Mouse (Mus musculus): ENCODE data around the gene Trappc3l. TPM values are rescaled to one million over a fixed set of nuclear protein-coding genes. Genes with fewer than 3 reads are reported as not detected.

The Trappc3l gene
- polyA plus RNA-seq, 1 experiment from 2014 or later: not detected

DNA sequence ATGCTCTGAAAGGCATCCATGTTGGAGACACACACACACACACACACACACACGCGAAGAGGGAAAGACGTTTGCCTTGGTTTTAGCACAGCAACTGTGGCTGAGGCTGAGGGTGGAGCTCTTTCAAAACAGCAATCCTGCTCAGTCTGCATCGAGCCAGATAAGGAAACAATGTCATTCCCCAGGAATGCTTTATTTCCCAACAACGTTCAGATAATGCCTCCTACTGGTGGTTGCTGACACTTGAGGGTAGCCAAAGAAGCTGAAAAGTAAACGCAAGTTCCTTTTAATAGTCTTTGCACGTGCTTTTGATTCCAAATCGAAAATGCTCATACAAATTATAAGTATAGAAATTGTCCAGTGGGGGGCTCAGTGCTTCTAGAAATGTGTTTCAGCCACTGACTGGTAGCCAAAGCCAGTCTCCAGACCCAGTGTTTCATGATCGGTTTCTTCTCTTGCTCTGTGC is 59.1 kb downstream of the Trappc3l start, which contains the start of gene Calhm5:
TSS of gene Calhm5 (minus strand) at position 102 of the 466 bp plus-strand sequence.
- no peak within 1 kb of the TSS; the same call in 1 of the 2 replicates for H3K9ac ChIP-seq (ENCODE audit: low read length)
- ATAC-seq (ENCODE audit: insufficient number of reproducible peaks, low FRiP score, low TSS enrichment, low read depth): peak; percentile 21; the same call in 1 of the 2 replicates

DNA sequence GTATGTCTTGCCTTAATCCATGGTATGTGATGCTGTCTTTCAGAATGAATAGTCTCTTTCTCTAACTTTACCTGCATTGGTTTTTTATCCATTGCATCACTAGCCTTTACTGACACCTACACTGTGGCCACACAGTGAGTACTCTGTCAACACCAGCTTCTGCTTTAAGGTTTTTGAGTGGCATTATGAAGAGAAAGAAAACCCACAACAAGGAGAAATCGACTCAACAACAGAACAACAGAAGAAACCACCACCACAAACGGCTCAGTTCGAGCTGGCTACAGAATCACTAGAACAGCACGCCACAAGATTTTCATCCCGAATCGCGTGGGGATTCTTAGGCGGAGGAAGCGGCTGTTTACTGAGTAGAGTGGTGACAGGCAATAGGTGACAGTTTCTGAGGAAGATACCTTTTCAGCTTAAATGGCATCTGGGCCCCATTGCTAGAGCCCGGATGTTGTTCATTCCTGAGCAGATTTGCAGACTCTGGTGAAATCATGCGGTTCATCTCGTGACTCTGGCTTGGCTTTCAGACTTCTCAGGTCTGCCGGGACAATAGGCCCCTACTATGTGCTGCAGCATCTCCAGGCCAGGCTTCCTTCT is 73.6 kb downstream of the Trappc3l start:
- no peak overlapping the region for H3K4me2 ChIP-seq (ENCODE audit: low read depth, severe bottlenecking)
- no peak overlapping the region for H3K4me3 ChIP-seq (ENCODE audit: low read depth, low read length)
- H3K4me1 ChIP-seq (ENCODE audit: control insufficient read depth, insufficient read depth, low read length): no peaks in the 10 kb centered on the region
- no peak for ATAC-seq (ENCODE audit: insufficient number of reproducible peaks, low FRiP score, low TSS enrichment, low read depth)
- H3K36me3 ChIP-seq (ENCODE audit: control insufficient read depth, insufficient read depth, low read length): no peaks in the 10 kb centered on the region
- DNase-seq (ENCODE audit: low spot score): no peak
- H3K27ac ChIP-seq (replicated peaks; ENCODE audit: low read depth, low read length): no peak overlapping the region
- 90% methylated on average over 13 of the region's 13 CpGs for WGBS
- H3K9me3 ChIP-seq (ENCODE audit: control insufficient read depth, low read length): no peaks in the 10 kb centered on the region
- H3K27me3 ChIP-seq (ENCODE audit: control insufficient read depth, insufficient read depth, low read length): no peaks in the 10 kb centered on the region
- no peak overlapping the region for H3K9ac ChIP-seq (ENCODE audit: low read length)

More for the DNA sequence above, 59.1 kb downstream of the Trappc3l start, which contains the start of gene Calhm5:
- 31% methylated on average over 9 of the region's 9 CpGs for WGBS
- DNase-seq (ENCODE audit: low spot score): peak; percentile 29
- Histone ChIP-seq H3K4me2 (ENCODE audit: low read depth, severe bottlenecking) (0 out of 2 replicates have a peak within 1 kb of the TSS, but pooled peaks have one; percentile 11), H3K9me3 (ENCODE audit: control insufficient read depth, low read length) (no peaks in the 10 kb centered on the region), H3K27me3 (ENCODE audit: control insufficient read depth, insufficient read depth, low read length) (no peaks in the 10 kb centered on the region), H3K4me1 (ENCODE audit: control insufficient read depth, insufficient read depth, low read length) (no peaks in the 10 kb centered on the region), H3K36me3 (ENCODE audit: control insufficient read depth, insufficient read depth, low read length) (no peaks in the 10 kb centered on the region), H3K4me3 (ENCODE audit: low read depth, low read length) (no peak within 1 kb of the TSS), H3K27ac (replicated peaks; ENCODE audit: low read depth, low read length) (no peak within 1 kb of the TSS)

DNA sequence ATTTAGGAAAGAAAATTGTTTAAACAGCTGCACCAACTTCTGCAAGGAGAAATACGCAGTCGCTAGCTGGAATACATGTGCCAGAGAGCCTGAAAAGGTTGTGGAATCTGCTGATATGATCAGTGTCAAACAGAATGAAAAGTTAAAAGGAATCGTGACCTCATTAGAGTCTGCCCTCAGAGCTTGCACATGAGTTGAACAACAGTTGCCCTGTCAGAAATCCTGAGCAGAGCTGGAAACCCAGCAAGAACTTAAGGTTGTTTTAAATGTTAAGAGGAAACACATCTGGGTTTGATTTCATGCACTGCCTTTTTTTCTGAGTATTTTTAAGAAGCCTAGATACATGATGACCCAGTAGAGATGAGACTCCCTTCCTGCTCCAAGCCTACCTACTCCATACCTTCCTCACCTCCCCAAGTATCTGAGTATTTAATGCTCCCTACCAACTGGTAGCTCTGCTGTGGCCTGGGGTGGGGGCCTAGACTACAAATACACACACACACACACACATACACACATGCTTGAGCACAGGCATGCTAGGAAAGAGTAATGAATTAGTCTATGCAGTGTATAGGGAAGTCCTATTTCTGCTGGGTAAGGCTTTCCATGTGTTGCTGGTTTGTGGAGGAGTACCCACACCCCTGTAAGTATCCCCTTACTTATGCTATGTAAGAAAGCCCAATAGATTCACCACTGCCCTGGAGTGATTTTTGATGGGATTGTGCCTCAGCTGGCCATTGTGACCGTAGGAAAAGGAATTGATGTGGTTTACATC is 74.8 kb downstream of the Trappc3l start:
- 70% methylated on average over 4 of the region's 4 CpGs for whole genome bisulfite sequencing
- no peaks in the 10 kb centered on the region for H3K9me3 ChIP-seq (ENCODE audit: control insufficient read depth, low read length)
- DNase-seq (ENCODE audit: low spot score) (no peak), ATAC-seq (ENCODE audit: insufficient number of reproducible peaks, low FRiP score, low TSS enrichment, low read depth) (no peak)
- H3K4me3 ChIP-seq (ENCODE audit: low read depth, low read length): no peak overlapping the region
- H3K27me3 ChIP-seq (ENCODE audit: control insufficient read depth, insufficient read depth, low read length): no peaks in the 10 kb centered on the region
- no peak overlapping the region for H3K9ac ChIP-seq (ENCODE audit: low read length)
- H3K4me2 ChIP-seq (ENCODE audit: low read depth, severe bottlenecking): no peak overlapping the region; the same call in 1 of the 2 replicates
- no peaks in the 10 kb centered on the region for H3K36me3 ChIP-seq (ENCODE audit: control insufficient read depth, insufficient read depth, low read length)
- 0 out of 2 replicates have a peak overlapping the region, but pooled peaks have one; percentile 21 for H3K27ac ChIP-seq (replicated peaks; ENCODE audit: low read depth, low read length)
- no peaks in the 10 kb centered on the region for H3K4me1 ChIP-seq (ENCODE audit: control insufficient read depth, insufficient read depth, low read length)

DNA sequence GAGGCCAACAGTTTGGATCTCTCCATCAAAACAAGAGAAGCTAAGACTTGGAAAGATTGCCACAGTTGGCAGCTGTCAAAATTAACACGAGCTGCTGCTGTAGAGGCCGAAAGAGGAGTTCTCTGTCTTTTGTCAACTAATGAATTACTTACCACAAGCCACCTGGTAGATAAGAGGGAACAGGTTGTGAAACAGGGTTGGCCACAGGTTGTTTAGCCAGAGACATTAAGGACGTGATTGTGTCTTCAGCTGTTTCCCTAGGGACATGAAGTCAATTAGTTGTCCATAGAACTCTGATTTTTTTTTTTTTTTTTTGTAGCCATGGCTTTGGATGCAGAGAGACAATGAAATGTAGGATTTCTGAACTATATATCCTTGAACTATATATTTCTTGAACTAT is 79.7 kb downstream of the Trappc3l start:
- Histone ChIP-seq H3K4me3 (ENCODE audit: low read depth, low read length) (no peak overlapping the region), H3K4me1 (ENCODE audit: control insufficient read depth, insufficient read depth, low read length) (no peaks in the 10 kb centered on the region), H3K36me3 (ENCODE audit: control insufficient read depth, insufficient read depth, low read length) (no peaks in the 10 kb centered on the region), H3K27me3 (ENCODE audit: control insufficient read depth, insufficient read depth, low read length) (no peaks in the 10 kb centered on the region), H3K27ac (replicated peaks; ENCODE audit: low read depth, low read length) (no peak overlapping the region), H3K9ac (ENCODE audit: low read length) (no peak overlapping the region), H3K9me3 (ENCODE audit: control insufficient read depth, low read length) (no peaks in the 10 kb centered on the region), H3K4me2 (ENCODE audit: low read depth, severe bottlenecking) (no peak overlapping the region)
- no peak for ATAC-seq (ENCODE audit: insufficient number of reproducible peaks, low FRiP score, low TSS enrichment, low read depth)
- no peak for DNase-seq (ENCODE audit: low spot score)
- WGBS: 41% methylated on average over 3 of the region's 3 CpGs

DNA sequence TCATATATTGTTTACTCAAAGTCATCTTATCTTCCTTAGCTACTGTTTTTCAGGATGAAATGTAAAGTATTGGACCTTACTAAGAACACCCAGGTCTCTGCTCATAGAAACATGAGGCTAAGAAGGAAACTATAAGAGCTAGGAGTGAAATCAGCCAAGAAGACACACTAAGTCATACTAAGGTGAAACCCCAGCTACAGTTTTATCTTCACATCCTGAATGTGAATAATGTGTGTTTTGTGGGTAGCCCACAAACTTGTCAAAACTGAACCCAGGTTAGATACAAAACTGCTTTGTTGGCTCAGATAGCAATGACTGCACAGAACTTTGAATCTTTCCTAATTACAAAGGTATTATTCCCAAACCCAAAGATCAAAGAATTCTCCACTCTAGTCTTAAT is 80.4 kb downstream of the Trappc3l start:
- H3K27me3 ChIP-seq (ENCODE audit: control insufficient read depth, insufficient read depth, low read length): no peaks in the 10 kb centered on the region
- H3K9me3 ChIP-seq (ENCODE audit: control insufficient read depth, low read length): no peaks in the 10 kb centered on the region
- no peak overlapping the region for H3K4me2 ChIP-seq (ENCODE audit: low read depth, severe bottlenecking)
- no peak for DNase-seq (ENCODE audit: low spot score)
- ATAC-seq (ENCODE audit: insufficient number of reproducible peaks, low FRiP score, low TSS enrichment, low read depth): no peak
- H3K4me3 ChIP-seq (ENCODE audit: low read depth, low read length): no peak overlapping the region
- H3K4me1 ChIP-seq (ENCODE audit: control insufficient read depth, insufficient read depth, low read length): no peaks in the 10 kb centered on the region
- H3K27ac ChIP-seq (replicated peaks; ENCODE audit: low read depth, low read length): no peak overlapping the region
- no peaks in the 10 kb centered on the region for H3K36me3 ChIP-seq (ENCODE audit: control insufficient read depth, insufficient read depth, low read length)
- H3K9ac ChIP-seq (ENCODE audit: low read length): no peak overlapping the region

DNA sequence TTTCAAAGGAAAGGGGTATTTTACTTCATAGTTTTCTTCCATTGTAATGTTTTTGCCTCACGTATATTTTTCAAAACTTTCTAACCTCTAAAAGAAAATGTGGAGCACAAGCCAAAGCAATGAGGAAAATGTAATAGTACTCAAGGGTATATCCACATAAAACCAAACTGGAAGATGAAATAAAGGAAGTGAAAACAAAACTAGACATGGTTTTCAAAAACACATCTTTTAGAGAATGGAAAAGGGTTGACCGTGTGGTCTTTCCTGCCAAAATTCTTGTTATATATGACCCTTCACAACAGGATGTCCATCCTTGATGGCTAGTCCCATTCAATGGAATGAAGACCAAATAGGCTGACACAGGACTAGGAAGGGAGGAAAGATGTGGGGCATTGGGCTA is 81.0 kb downstream of the Trappc3l start:
- no peaks in the 10 kb centered on the region for H3K4me1 ChIP-seq (ENCODE audit: control insufficient read depth, insufficient read depth, low read length)
- no peak overlapping the region for H3K9ac ChIP-seq (ENCODE audit: low read length)
- H3K27ac ChIP-seq (replicated peaks; ENCODE audit: low read depth, low read length): no peak overlapping the region
- WGBS: 92% methylated on average over 2 of the region's 2 CpGs
- no peak overlapping the region for H3K4me2 ChIP-seq (ENCODE audit: low read depth, severe bottlenecking)
- DNase-seq (ENCODE audit: low spot score): no peak
- H3K36me3 ChIP-seq (ENCODE audit: control insufficient read depth, insufficient read depth, low read length): no peaks in the 10 kb centered on the region
- H3K9me3 ChIP-seq (ENCODE audit: control insufficient read depth, low read length): no peaks in the 10 kb centered on the region
- H3K4me3 ChIP-seq (ENCODE audit: low read depth, low read length): no peak overlapping the region
- no peaks in the 10 kb centered on the region for H3K27me3 ChIP-seq (ENCODE audit: control insufficient read depth, insufficient read depth, low read length)
- no peak for ATAC-seq (ENCODE audit: insufficient number of reproducible peaks, low FRiP score, low TSS enrichment, low read depth)

DNA sequence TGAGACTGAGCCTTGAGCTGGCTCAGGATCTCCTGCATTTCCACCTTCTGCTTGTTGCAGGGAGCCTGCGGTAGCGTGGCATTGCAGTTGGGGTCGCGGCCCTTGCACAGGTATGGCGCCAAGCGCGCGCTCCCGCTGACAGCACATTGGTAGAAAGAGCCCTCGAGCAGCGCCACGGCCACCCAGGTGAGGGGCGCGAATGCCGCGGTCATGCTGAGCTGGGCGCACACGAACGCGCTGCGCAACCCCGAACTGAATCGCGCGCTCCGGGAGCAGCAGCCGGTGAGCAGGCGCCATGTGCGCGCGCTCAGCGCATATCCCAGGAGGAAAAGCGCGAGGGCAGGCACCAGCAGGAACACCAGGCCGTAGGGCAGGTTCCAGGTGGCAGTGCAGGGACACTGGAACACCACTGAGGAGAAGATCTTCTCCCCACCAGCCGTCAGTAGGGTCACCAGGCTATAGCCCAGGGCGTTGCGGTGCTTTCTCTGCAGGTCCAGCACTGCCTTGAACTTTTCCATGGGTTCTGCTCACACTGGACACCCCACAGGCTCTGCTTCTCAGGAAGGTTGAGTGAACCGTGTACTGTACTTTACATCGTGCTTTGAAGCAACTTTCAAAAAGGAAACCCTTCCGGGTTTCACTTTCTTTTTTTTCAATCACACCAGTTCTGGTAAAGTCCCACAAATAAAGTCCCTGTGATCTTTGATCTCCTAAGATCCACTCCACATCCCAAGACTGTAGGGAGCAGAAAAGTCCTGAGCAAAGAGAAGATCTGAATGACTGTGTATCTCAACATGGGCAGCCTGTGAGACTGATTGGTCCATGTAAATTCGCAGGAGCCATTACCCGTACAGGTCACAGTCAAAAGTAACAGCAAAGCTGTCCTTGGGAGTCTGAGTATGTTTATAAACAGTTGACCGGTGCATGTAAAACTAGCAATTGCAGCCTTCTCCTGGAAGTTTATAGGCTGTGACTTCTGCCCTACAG is 90.3 kb downstream of the Trappc3l start, which contains the start of gene Calhm6:
TSS of gene Calhm6 (minus strand) at position 593 of the 987 bp plus-strand sequence.
- peak within 1 kb of the TSS; percentile 50 for H3K4me2 ChIP-seq (ENCODE audit: low read depth, severe bottlenecking)
- H3K4me1 ChIP-seq (ENCODE audit: control insufficient read depth, insufficient read depth, low read length): no peaks in the 10 kb centered on the region
- peak within 1 kb of the TSS; percentile 34 for H3K9ac ChIP-seq (ENCODE audit: low read length)
- peak; percentile 69 for ATAC-seq (ENCODE audit: insufficient number of reproducible peaks, low FRiP score, low TSS enrichment, low read depth)
- peak; percentile 75 for DNase-seq (ENCODE audit: low spot score)
- peak within 1 kb of the TSS; percentile 33 for H3K4me3 ChIP-seq (ENCODE audit: low read depth, low read length)
- no peaks in the 10 kb centered on the region for H3K9me3 ChIP-seq (ENCODE audit: control insufficient read depth, low read length)
- H3K27ac ChIP-seq (replicated peaks; ENCODE audit: low read depth, low read length): no peak within 1 kb of the TSS
- no peaks in the 10 kb centered on the region for H3K27me3 ChIP-seq (ENCODE audit: control insufficient read depth, insufficient read depth, low read length)
- WGBS: 17% methylated on average over 44 of the region's 44 CpGs
- no peaks in the 10 kb centered on the region for H3K36me3 ChIP-seq (ENCODE audit: control insufficient read depth, insufficient read depth, low read length)

DNA sequence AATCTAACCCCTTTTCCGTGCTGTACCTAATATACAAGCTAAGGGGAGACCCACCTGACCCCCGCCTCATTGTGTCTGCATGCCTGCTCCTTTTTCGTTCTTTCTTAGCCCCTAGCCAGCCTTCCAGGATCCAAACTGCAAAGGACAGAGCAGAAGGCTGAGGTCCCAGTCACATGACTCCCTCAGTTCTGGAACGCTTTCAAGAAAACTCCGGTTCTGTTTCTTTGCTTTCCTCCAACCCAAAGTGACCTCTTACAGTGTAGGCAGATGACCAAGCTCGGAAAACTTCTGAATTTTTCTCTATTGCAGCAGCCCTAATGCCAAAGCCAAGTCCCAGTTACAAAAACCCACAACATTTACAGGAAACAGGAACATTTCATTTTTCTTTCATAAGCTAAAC is 91.0 kb downstream of the Trappc3l start:
- no peaks in the 10 kb centered on the region for H3K36me3 ChIP-seq (ENCODE audit: control insufficient read depth, insufficient read depth, low read length)
- no peak for ATAC-seq (ENCODE audit: insufficient number of reproducible peaks, low FRiP score, low TSS enrichment, low read depth)
- no peaks in the 10 kb centered on the region for H3K4me1 ChIP-seq (ENCODE audit: control insufficient read depth, insufficient read depth, low read length)
- H3K4me2 ChIP-seq (ENCODE audit: low read depth, severe bottlenecking): no peak overlapping the region
- no peak overlapping the region for H3K9ac ChIP-seq (ENCODE audit: low read length)
- no peaks in the 10 kb centered on the region for H3K9me3 ChIP-seq (ENCODE audit: control insufficient read depth, low read length)
- H3K27me3 ChIP-seq (ENCODE audit: control insufficient read depth, insufficient read depth, low read length): no peaks in the 10 kb centered on the region
- no peak overlapping the region for H3K27ac ChIP-seq (replicated peaks; ENCODE audit: low read depth, low read length)
- no peak for DNase-seq (ENCODE audit: low spot score)
- 84% methylated on average over 6 of the region's 6 CpGs for WGBS
- H3K4me3 ChIP-seq (ENCODE audit: low read depth, low read length): no peak overlapping the region

Data from limb, embryonic 11.5 days (tissue).